Mouse (Mus musculus): Measurements from ENCODE around the gene Crabp2. TPM values are rescaled to one million over a fixed set of nuclear protein-coding genes. Genes with fewer than 3 reads are reported as not detected.
A peak's percentile ranks its signal among the peaks of the same experiment; 100 is the strongest.

The Crabp2 gene
- total RNA-seq, 2 experiments from 2014 or later, result 2.0 to 6.4 TPM

DNA sequence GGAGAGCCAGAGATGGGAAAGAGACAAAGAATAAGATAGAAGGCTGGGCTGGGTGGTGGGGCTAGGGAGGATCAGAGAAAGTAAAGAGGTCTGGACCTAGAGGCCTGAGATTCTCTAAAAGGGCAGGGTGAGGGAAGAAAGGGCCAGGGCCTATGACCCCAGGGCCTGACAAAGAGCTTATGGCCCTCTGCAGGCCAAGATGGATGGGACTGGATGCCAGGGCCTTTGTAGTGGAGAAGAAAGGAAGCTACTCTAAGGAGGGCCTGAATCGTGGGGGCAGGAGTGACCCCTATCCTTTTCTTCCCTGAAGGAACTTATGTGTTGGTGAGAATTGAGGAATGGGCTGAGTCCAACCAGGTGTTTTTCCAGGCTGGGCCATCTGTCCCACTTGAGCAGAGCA is 9.6 kb downstream of the Crabp2 start:
- DNase-seq (ENCODE audit: low spot score in 2 of 2), result no peak

DNA sequence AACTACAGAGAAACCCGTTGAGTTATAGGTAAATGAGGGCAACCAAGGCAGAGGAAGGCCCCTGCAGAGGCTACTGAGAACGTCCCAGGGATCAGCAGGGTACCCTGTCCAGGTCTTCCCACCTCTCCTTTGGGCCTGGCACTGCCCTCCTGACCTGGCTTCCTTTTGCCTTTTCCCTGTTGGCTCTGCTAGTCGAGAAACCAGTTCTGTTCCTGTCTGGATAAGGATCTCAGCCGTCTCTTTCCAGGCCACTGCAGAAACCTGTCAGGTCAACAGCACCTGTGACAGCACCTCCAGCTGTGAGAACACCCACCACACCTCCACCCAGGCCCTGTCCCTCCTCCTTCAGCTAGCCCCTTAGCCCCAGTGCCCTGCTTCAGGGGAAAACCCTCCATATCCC is 10.0 kb downstream of the Crabp2 start:
- DNase-seq (ENCODE audit: low spot score in 2 of 2), result no peak

DNA sequence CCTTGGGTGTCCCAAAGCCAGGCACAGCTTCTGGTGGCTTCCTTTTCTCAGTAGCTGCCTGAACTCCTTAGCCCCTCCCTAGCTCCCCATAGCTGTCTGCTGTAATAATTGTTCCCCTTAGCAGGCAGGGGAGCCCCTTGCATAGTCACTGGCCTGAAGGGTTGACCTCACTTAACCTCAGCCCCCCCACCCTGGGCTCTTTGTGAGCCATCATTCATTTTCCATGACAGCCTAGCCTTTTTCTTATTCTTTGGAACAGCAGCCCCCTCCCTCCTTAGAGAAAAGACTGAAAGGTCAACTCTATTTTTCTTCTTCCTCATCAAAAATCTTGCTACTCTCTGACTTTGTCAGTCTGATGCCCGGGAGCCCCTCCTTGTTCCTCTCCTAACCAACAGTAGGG is 10.5 kb downstream of the Crabp2 start:
- no peak for DNase-seq (ENCODE audit: low spot score in 2 of 2)

DNA sequence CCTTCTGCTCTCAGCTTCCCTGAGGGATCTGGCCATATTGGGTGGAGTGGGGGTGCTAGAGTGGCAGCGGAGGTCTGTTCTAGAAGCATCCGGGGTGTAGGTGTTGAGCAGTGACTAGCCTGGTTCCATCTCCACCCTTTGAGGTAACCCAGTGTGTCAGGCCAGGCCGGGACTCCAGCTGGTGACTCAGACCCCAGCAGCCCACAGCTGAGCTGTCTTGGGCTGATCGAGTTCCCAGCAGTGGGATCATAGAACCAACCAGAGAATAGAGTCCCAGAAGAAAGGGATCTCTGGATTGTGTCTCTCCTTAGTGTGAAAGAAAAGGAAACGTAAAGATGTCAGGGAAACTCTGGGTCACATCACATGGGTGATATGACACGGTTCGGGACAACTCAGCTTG is 10.9 kb downstream of the Crabp2 start:
- no peak for DNase-seq (ENCODE audit: low spot score in 2 of 2)

DNA sequence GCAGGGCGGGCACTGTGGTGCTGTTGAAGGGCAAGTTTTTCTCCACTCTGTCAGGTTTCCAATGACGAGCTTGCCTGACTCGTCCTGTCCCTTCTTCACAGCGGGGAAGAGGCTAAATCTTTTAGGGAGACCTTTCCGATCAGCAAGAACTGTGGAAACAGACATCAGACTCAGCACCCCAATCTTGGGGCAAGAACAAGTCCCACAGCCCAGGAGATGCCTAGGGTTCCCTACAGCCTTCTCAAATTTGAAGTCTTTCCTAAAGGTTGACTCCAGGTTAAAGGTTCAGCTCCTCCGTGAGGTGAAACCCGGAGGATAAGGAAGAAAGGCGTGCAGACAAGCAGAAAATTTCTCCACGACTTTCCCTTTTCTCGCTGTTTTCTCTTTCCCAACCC is 11.7 kb downstream of the Crabp2 start:
- DNase-seq (ENCODE audit: low spot score in 2 of 2), result no peak

DNA sequence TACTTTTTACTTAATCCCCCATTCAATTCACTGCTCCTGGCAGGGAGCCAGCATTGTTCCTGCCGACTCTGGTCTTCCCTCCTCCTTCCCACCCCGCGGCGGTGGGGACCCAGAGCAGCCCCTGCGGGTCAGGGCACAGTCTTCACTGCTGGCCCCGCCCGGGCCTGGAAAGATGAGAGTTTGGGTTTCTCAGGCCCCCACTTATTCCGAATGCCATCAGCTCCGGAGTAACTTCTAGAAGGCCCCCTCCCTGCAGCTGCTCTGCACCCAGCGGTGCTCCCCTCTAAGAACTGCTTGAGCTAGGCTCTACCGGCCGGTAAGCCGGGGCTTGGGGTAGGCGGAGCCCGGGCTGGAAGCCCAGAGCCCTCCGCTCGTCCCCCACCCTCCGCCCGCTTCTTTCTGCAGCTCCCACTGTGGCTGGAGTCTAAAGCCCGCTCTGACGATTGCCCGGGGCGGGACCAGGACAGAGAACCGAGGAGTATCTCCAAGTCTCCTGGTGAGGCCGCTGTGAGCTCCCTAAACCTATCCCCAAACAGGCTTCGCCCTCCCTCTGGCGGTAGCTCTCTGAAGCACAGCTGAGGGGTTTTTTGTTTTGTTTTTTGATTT is 12.2 kb downstream of the Crabp2 start:
- peak; percentile 85 to 87 for DNase-seq (ENCODE audit: low spot score in 2 of 2)

DNA sequence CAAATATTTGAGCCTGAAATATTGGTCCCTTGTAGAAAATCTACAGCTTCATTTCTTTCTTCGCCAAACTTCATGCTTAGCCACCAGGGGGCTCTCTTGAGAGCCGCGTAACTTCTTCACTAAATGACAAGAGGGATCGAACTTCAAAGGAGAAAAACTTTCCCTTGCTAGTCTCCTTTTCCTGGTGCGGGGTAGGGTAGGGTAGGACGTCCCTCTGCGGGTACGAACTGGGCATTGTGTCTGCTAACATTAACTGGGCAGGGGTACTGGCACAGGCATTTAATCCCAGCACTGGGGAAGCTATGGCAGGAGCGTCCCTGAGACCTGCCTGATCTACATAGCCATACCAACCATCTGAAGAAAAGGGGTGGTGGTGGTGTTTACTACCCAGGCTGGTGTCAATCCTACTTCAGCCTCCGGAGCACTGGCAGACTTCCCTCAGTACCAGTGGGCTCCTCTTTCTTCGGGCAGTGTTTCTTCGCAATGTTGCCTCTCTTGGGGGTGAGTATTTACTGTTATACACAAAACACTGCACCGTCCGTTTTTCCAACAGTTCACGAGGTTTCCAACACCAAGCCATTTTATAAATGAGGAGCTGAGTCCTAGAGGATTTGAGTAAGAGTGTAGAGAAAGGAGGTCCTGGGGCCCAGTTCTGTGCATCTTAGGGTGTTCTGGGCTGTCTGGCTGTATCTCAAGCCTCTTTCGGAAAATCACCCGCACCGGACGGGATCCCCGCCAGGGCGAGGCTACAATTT is 21.9 kb downstream of the Crabp2 start:
- peak; percentile 59 to 69 for DNase-seq (ENCODE audit: low spot score in 2 of 2)

DNA sequence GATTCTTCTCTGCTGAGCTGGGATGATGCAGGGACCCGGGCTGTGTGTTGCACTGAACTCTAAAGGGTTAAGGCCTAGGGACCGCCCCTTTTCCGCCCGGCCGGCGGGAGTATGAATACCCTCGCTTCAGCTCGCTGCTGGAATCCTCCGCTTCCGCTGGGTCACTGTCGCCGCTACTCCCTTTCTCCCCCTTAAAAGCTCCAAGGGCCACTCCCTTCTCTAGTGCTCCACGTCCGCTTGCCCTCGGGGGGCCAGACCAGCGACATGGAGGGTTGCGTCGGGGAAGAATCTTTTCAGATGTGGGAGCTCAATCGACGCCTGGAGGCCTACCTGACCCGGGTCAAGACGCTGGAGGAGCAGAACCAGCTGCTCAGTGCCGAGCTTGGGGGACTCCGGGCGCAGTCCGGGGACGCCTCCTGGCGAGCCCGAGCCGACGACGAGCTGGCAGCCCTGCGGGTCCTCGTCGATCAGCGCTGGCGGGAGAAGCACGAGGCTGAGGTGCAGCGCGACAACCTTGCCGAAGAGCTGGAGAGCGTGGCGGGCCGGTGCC is 22.5 kb downstream of the Crabp2 start, which contains the start of gene Nes:
Gene Nes, plus strand, starts transcription at position 140 of the 550 bp plus-strand sequence.
- peak in 1 of 2 experiments; percentile 66 for DNase-seq (ENCODE audit: low spot score in 2 of 2)

DNA sequence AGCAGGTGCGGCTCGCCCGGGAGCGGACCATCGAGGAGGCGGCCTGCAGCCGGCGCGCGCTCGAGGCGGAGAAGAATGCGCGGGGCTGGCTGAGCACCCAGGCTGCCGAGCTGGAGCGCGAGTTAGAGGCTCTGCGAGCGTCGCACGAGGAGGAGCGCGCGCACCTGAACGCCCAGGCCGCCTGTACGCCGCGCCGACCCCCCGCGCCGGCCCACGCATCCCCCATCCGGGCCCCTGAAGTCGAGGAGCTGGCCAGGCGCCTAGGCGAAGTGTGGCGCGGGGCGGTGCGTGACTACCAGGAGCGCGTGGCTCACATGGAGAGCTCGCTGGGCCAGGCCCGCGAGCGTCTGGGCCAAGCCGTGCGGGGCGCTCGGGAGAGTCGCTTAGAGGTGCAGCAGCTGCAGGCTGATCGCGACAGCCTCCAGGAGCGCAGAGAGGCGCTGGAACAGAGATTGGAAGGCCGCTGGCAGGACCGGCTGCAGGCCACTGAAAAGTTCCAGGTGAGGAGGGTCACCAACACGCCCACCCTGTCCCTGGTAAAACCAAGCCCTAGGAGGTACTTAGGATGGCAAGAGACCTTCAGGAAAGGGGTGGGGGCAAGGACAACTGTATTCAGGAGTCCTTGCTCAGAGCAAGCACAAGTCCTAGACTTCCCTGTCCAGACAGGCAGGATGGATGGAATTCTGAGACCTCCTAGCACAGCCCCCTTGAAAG is 23.2 kb downstream of the Crabp2 start:
- no peak for DNase-seq (ENCODE audit: low spot score in 2 of 2)

DNA sequence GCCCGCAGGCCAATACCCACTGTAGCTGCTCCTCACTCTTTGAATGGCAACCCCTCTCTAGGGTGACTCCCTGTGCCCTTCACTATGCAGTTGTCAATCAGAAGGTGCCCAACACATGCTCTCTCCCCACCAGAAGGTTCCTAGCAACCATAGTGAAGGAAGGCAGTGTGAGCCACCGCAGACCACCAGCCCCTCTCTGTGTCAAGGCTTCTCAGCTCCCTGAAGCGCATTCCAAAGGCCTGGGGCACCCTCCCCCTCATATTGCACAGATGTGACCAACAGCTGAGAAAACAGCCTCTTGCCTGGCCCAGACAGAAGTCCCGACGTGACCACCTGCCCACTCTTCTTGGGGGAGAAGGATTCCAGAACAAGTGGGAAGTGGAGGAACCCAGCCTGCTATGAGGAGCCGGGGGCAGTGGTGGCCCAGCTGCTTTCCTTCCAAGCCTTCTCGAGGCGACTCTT is 23.8 kb downstream of the Crabp2 start:
- no peak for DNase-seq (ENCODE audit: low spot score in 2 of 2)

DNA sequence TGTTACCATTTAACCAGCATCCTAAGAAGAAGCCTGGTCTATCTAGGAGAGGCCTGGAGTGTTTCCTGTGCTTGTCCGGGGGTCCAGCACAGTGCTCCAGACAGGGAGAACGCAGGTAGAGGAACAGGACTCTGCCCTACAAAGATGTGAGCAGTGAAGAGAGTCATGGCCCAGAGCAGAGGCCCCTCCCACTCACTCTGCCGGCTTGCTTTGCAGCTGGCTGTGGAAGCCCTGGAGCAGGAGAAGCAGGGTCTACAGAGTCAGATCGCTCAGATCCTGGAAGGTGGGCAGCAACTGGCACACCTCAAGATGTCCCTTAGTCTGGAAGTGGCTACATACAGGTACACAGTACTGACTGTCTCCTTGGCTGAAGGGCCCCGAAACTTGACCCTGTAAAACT is 24.3 kb downstream of the Crabp2 start:
- no peak for DNase-seq (ENCODE audit: low spot score in 2 of 2)

DNA sequence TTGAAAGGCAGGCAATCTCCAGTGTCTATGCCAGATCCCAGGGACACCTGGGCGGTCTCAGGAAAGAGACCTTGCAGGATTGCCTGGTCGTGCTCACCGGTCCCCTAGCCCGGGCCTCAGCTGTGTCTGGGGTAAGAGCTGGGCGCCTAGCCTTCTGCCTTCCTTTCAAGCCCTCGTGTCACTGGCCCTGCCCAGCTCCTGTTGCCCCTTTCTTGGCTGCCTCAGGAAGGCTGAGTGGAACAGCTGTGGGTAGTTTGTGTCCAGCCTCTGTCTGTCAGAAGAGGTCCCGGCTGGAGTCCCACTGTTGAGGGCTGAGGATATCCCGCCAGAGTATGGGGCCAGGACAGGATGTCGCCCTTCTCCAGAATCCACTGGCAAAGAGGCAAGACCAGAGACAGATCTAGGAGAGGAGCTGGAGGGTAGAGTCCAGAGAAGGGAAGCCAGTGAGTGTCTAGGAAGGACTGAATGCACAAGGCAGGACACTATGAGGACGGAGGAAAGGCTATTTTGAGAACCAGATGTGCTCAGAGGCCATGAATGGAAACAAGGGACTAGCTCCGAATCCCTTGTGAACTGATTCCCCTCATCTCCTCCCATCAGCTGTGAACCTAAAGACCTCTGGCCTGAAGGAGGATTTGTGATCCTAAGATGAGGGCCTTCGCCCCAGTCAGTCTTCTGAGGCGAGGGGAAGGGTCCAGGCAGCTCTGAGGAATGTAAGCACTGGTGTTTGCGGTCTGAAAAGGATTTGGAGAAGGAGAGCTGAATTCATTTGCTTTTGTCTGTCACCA is 25.3 kb downstream of the Crabp2 start:
- no peak for DNase-seq (ENCODE audit: low spot score in 2 of 2)

DNA sequence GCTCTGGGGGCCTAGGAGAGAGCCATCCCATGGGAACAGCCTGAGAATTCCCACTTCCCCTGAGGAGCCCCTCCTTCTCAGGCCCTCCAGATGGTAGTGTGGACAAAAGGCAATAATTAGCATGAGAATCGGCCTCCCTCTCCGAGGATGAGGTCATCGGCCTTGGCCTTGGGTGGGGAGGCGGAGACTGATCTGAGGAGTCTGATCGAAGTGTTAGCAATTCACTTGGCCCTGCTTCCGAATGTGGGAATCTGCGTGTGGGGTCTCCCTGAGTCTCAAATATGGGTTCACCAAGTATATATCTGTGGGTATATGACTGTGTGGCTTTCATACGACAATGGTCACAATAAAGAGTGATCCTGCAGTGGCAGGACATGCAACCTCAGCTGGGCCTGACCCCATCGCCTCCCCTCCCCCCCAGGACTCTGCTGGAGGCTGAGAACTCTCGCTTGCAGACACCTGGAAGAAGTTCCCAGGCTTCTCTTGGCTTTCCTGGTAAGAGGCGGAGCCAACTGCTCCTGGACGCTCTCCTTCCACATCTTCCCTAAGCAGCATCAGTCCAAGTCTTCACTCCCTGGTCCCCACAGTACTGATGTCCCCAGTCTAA is 26.0 kb downstream of the Crabp2 start:
- no peak for DNase-seq (ENCODE audit: low spot score in 2 of 2)

DNA sequence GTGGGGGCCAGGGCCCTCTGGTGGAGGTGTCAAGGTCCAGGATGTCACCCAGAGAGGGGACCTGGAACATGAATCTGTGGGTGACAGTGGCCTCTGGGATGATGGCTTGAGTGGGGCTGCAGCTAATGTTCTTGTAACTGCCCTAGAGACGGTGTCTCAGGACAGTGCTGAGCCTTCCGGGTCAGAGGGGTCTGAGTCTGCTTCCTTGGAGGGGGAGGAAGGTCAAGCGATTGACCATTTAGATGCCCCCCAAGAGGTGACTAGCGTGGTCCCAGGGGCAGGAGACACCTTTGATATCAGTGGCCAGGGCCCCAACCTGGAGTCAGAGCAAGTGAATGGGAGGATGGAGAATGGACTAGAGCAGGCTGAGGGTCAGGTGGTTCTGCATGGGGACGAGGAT is 31.0 kb downstream of the Crabp2 start:
- no peak for DNase-seq (ENCODE audit: low spot score in 2 of 2)

DNA sequence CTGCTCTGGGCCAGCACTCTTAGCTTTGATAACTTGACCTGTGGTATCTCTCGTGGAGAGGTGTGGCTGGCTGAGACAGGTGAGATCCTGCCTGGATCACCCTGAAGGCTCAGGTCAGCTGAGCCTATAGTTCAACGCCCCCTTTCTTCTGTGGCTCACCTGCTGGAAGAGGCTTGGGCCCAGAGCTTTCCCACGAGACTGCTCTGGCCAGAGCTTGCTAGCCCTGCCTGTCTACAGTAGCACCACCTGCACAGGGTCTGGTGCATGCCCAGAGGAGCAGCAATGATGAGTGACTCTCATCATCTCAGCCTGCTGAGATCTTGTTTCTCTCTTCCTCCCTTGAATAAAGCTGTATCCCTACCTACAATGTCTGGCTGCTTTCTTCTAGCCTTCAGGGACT is 31.6 kb downstream of the Crabp2 start:
- no peak for DNase-seq (ENCODE audit: low spot score in 2 of 2)

DNA sequence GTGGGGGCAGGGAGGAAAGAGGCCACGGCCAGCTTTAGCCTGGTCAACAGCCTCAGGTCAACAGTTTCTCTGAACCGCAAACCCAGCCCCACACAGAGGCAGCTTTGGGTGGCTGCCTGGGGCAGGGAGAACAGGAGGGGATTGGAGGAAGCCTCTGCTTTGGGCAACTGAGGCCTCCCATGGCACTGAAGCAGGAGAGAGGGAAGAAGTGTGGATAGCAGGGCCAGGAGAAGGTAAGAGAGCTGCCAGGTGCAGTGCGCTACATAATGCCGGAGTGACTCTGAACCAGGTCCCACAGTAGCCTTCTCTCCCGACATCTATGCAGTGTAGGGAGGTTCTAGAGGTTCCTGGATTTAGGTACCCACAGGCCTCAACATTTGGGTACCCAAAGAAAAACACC is 32.3 kb downstream of the Crabp2 start:
- no peak for DNase-seq (ENCODE audit: low spot score in 2 of 2)

DNA sequence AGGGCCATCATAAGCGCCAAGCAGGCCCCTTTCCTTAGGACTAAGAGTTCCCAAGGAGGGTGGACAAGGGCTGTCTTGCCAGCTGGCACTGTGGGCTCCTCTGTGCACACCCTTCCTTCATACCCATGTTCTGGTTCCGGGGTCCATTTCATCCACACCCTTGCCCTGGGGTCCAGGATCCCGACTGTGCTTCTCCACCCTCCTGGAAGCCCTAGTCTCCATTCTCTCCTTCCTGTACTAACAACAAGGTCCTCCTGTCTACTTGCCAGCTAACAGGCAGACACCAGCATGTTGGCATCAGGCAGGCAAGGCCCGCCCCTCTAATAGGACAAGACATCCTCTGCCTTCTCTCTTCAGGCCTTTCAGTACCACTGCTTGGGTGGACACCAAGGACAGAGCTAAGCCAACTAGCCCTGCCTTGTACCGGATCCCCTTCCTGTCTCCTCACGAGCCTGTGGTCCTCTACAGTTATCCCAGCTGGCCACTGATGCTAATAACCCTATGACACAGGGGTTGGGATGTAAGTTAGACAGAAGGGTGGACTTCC is 32.8 kb downstream of the Crabp2 start:
- no peak for DNase-seq (ENCODE audit: low spot score in 2 of 2)

DNA sequence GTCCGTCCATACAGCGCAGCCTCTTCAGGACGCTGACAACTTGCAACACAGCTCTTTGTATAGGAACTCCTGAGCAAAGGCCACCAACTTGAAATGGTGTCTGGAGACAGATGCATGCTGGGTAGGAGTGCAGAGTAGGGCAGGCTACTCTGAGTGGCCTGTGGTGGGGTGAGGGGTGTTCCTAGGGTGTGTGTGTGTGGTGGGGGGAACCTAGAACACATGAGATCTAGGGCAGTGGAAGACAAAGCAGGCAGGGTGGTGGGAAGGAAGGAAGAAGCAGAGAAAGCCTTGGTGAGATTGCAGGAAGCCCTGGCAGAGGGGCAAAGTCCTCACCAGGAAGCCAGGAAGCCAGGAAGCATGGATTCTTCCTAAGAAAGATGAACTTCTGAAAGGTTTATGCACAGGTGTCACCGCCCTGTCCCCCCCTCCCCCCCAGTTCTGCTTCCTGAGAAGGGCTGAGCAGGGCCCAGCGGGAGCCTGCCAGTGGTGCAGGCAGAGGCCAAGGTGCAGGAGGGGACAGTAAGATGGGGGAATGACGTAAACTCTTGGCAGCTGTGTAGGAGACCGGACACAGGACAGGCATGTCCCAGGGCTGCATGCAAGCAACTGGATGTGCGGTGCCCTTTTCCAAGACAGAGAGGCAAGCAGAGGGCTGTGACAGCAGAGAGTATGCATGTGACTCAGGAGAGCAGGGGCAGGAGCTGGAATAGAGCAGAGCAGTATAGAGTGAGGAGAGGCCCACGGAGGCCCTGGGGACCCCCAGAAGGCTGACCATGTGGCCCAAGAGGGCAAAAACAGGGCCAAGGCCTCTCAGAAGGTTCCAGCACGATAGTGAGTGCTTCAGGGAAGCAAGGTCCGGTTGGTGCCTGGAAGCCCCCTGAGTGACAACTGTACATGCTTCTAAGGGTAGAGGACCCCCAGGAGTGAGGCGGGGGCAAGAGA is 33.7 kb downstream of the Crabp2 start:
- DNase-seq (ENCODE audit: low spot score in 2 of 2), result no peak
